Mouse (Mus musculus) frontal cortex, adult (tissue): Measurements from ENCODE around the gene Sfrp4.

Experiments used
- ATAC-seq: cut with Nextera tagmentation; 2 replicates; pipeline ENCODE4 v1.9.2; 2017; ENCODE audit warnings: mild to moderate bottlenecking, moderate library complexity, mixed read lengths; ENCODE audit not compliant: low TSS enrichment

Gene Sfrp4

GRCm38 (mm10) chr13:19636131-19636530 lies 13.2 kb downstream of the Sfrp4 start:
- ATAC-seq: peak; percentile 92

- ATAC-seq: peak; percentile 81
These were observed 17.4 kb downstream of the Sfrp4 start for GRCm38 (mm10) chr13:19640203-19640851.

GRCm38 (mm10) chr13:19643519-19643918 lies 20.6 kb downstream of the Sfrp4 start:
- no peak for ATAC-seq

- ATAC-seq: peak; percentile 97
These were observed 21.3 kb downstream of the Sfrp4 start for GRCm38 (mm10) chr13:19644225-19644624.

- no peak for ATAC-seq
These were observed 26.9 kb downstream of the Sfrp4 start for GRCm38 (mm10) chr13:19649824-19650223.

- ATAC-seq: no peak
These were observed 29.5 kb downstream of the Sfrp4 start for GRCm38 (mm10) chr13:19652405-19652804.

GRCm38 (mm10) chr13:19668355-19669140 lies 45.6 kb downstream of the Sfrp4 start:
- no peak for ATAC-seq

- no peak for ATAC-seq
These were observed 51.1 kb downstream of the Sfrp4 start for GRCm38 (mm10) chr13:19674025-19674424.

- no peak for ATAC-seq
These were observed 51.7 kb downstream of the Sfrp4 start for GRCm38 (mm10) chr13:19674601-19675000.
